13 mouse cellular contexts compared by ENCODE assay signal in genomic region chr5:120280321-120280720, GRCm38 (mm10).
DNase-seq lines count a peak whose midpoint lies in the region; ATAC-seq and TF ChIP-seq lines count a peak whose summit lies in the region.
"Had no signal": no experiment of that assay in that cellular context is flagged by ENCODE, and none has a peak within 500 bp of the region (broad histone marks: within the 10 kb centered on the region; RNA-seq: fewer than 3 reads in every experiment).

No protein-coding gene starts in this region.

- H3K4me2 ChIP-seq in heart, embryonic 12.5 days, result peak overlapping the region; percentile 25; the same call in 1 of the 2 replicates
- H3K4me2 ChIP-seq in hindbrain, embryonic 11.5 days (replicated peaks; ENCODE audit: low read depth, low read length), result peak overlapping the region; percentile 25; the same call in 1 of the 2 replicates
- peak overlapping the region; percentile 35; the same call in 1 of the 2 replicates for H3K4me2 ChIP-seq in midbrain, embryonic 12.5 days (replicated peaks)
- H3K4me2 ChIP-seq: liver, embryonic 15.5 days had no signal

- ATAC-seq in heart, embryonic 12.5 days (ENCODE audit: insufficient number of reproducible peaks, low FRiP score), result no peak
- ATAC-seq in hindbrain, embryonic 11.5 days (ENCODE audit: low FRiP score), result no peak
- ATAC-seq in midbrain, embryonic 12.5 days (ENCODE audit: low FRiP score, low read depth), result no peak
- ATAC-seq: Patski had no signal

- no peak for DNase-seq in heart, adult 2 months
- DNase-seq in brain, embryonic 14.5 days (ENCODE audit: low read depth), result peak; percentile 62
- peak; percentile 37 for DNase-seq in hindbrain, embryonic 11.5 days (ENCODE audit: low spot score)
- no peak for DNase-seq in layer of hippocampus, adult 9-11 months
- no peak for DNase-seq in ovary, adult 18-20 months (ENCODE audit: low spot score)
- no peak for DNase-seq in cerebellum, adult 18-20 months
- DNase-seq: adrenal gland, postnatal 10 days; cerebellum, adult 11-12 months; right cerebral cortex, postnatal 25 days had no signal

- no peak for TF ChIP-seq EP300 in heart, adult 2 months (IDR thresholded peaks at IDR 0.05; ENCODE audit: insufficient read depth, low read depth, low read length)

- peaks cover 80% of the 10 kb centered on the region for H3K27me3 ChIP-seq in heart, embryonic 12.5 days (replicated peaks)
- H3K27me3 ChIP-seq in heart, adult 2 months (ENCODE audit: control insufficient read depth, insufficient read depth, low read length), result no peaks in the 10 kb centered on the region; the same call in 1 of the 2 replicates
- peaks cover 27% of the 10 kb centered on the region for H3K27me3 ChIP-seq in hindbrain, embryonic 11.5 days (ENCODE audit: control insufficient read depth, insufficient read depth, low read length)
- H3K27me3 ChIP-seq in midbrain, embryonic 12.5 days, result peaks cover 79% of the 10 kb centered on the region

- no peak for TF ChIP-seq POLR2A in heart, adult 2 months (IDR thresholded peaks at IDR 0.05; ENCODE audit: insufficient read depth, low read depth, low read length)
- no peak for TF ChIP-seq POLR2A in brain, embryonic 14.5 days (IDR thresholded peaks at IDR 0.05; ENCODE audit: borderline replicate concordance, extremely low read depth, insufficient read depth, insufficient read length, poor library complexity, severe bottlenecking)

- H3K9ac ChIP-seq in heart, embryonic 12.5 days, result no peak overlapping the region
- no peak overlapping the region for H3K9ac ChIP-seq in heart, adult 2 months (ENCODE audit: low read depth, low read length)
- H3K9ac ChIP-seq in hindbrain, embryonic 11.5 days (ENCODE audit: low read depth, low read length), result no peak overlapping the region
- H3K9ac ChIP-seq in midbrain, embryonic 12.5 days (replicated peaks), result no peak overlapping the region
- H3K9ac ChIP-seq: liver, embryonic 15.5 days had no signal

- H3K4me3 ChIP-seq in heart, embryonic 12.5 days, result no peak overlapping the region
- H3K4me3 ChIP-seq in heart, adult 2 months, result no peak overlapping the region
- H3K4me3 ChIP-seq in hindbrain, embryonic 11.5 days (ENCODE audit: low read depth, low read length), result no peak overlapping the region
- no peak overlapping the region; the same call in 1 of the 2 replicates for H3K4me3 ChIP-seq in midbrain, embryonic 12.5 days
- H3K4me3 ChIP-seq: liver, embryonic 15.5 days had no signal

- intact Hi-C loops in heart, adult 2 months (cut with DNase I), result no loop called here

- H3K4me1 ChIP-seq in heart, embryonic 12.5 days (replicated peaks), result peaks cover 22% of the 10 kb centered on the region
- H3K4me1 ChIP-seq in heart, adult 2 months (ENCODE audit: control insufficient read depth, insufficient read depth, low read length), result no peaks in the 10 kb centered on the region
- peaks cover 10% of the 10 kb centered on the region for H3K4me1 ChIP-seq in hindbrain, embryonic 11.5 days (replicated peaks; ENCODE audit: control insufficient read depth, insufficient read depth, low read length)
- H3K4me1 ChIP-seq in midbrain, embryonic 12.5 days, result peaks cover 31% of the 10 kb centered on the region
- H3K4me1 ChIP-seq: liver, embryonic 15.5 days had no signal

- no peaks in the 10 kb centered on the region for H3K79me2 ChIP-seq in heart, adult 2 months (replicated peaks; ENCODE audit: control insufficient read depth, insufficient read depth, low read length)

- H3K36me3 ChIP-seq in heart, embryonic 12.5 days, result no peaks in the 10 kb centered on the region
- H3K36me3 ChIP-seq in heart, adult 2 months (ENCODE audit: control insufficient read depth, insufficient read depth, low read length), result no peaks in the 10 kb centered on the region
- H3K36me3 ChIP-seq in hindbrain, embryonic 11.5 days (ENCODE audit: control insufficient read depth, insufficient read depth, low read length), result no peaks in the 10 kb centered on the region
- H3K36me3 ChIP-seq in midbrain, embryonic 12.5 days, result no peaks in the 10 kb centered on the region
- H3K36me3 ChIP-seq: liver, embryonic 15.5 days had no signal

- TF ChIP-seq CTCF in heart, adult 2 months (IDR thresholded peaks at IDR 0.05), result no peak
- TF ChIP-seq CTCF in brain, embryonic 14.5 days (IDR thresholded peaks at IDR 0.05; ENCODE audit: borderline replicate concordance, extremely low read depth, insufficient read depth, insufficient read length), result no peak

- no peaks in the 10 kb centered on the region for H3K9me3 ChIP-seq in heart, embryonic 12.5 days (replicated peaks)
- no peaks in the 10 kb centered on the region for H3K9me3 ChIP-seq in hindbrain, embryonic 11.5 days (ENCODE audit: control insufficient read depth, low read length)
- H3K9me3 ChIP-seq in midbrain, embryonic 12.5 days, result no peaks in the 10 kb centered on the region
- H3K9me3 ChIP-seq: liver, embryonic 15.5 days had no signal

- WGBS in heart, embryonic 12.5 days, result 1% methylated on average over 13 of the region's 13 CpGs
- 2% methylated on average over 13 of the region's 13 CpGs for WGBS in heart, adult 2 months
- 2% methylated on average over 13 of the region's 13 CpGs for WGBS in hindbrain, embryonic 11.5 days
- under 1% methylated on average over 13 of the region's 13 CpGs for WGBS in midbrain, embryonic 12.5 days

- H3K27ac ChIP-seq in heart, embryonic 12.5 days (ENCODE audit: poor library complexity, severe bottlenecking), result no peak overlapping the region
- no peak overlapping the region for H3K27ac ChIP-seq in heart, adult 2 months
- H3K27ac ChIP-seq in hindbrain, embryonic 11.5 days (ENCODE audit: low read depth, low read length), result no peak overlapping the region; the same call in 1 of the 2 replicates
- H3K27ac ChIP-seq in midbrain, embryonic 12.5 days (replicated peaks), result peak overlapping the region; percentile 72
- H3K27ac ChIP-seq: liver, embryonic 15.5 days had no signal

Comparison
In these comparisons a context has a peak if more than half of its experiments do, and no peak if none do; other contexts are left out.
1. DNase-seq: peak in brain, embryonic 14.5 days (single experiment) and hindbrain, embryonic 11.5 days (single experiment); none in heart, adult 2 months (0 of 2), layer of hippocampus, adult 9-11 months (single experiment), ovary, adult 18-20 months (single experiment) and cerebellum, adult 18-20 months (0 of 2).
2. Peak in every context shown above with its lines, with median percentiles within 50 percentile points of each other: H3K4me2 ChIP-seq.